Mouse (Mus musculus) fibroblast of lung, adult 2 months (primary cell): Measurements from ENCODE around the gene Ppp1r14c.
A peak's percentile ranks its signal among the peaks of the same experiment; 100 is the strongest.
"Not testable (repeated sequence)": the region's sequence is repeated elsewhere in the genome, so short reads cannot be mapped to it uniquely, and the experiment has no call there.

Experiments used
- DNase-seq: peaks from one replicate; pipeline ENCODE4 v3.0.0-alpha.2; 2011; ENCODE audit warnings: low read depth

Gene Ppp1r14c

GRCm38 (mm10) chr10:3476611-3477010, 110.8 kb downstream of the Ppp1r14c start:
- DNase-seq = peak; percentile 31

DNA sequence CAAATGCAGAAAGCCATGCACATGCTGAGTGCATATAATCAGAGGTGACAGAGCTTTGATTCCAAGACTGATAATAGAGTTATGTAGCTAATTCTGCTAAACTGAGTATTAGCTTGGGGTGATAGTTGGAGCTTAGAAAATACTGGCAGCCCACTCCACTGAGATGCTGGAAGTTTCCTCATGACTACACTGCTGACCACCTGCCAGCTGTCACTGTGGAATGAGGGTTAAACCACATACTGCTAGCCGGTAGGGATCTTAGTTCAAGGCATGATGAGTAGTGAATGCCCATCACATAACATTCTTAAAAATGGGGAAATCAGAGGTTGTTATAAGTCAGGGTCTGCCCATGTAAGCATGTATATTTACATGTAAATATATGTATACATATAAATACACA, 113.9 kb downstream of the Ppp1r14c start:
- DNase-seq = no peak

- DNase-seq = no peak
Measured at GRCm38 (mm10) chr10:3490052-3490451, 124.2 kb downstream of the Ppp1r14c start.

GRCm38 (mm10) chr10:3496791-3497190, 130.9 kb downstream of the Ppp1r14c start:
- no peak for DNase-seq

GRCm38 (mm10) chr10:3500846-3501245, 135.0 kb downstream of the Ppp1r14c start:
- DNase-seq = not testable (repeated sequence)

- DNase-seq = no peak
Measured at GRCm38 (mm10) chr10:3507484-3508221, 141.8 kb downstream of the Ppp1r14c start.

- DNase-seq = no peak
Measured at GRCm38 (mm10) chr10:3508222-3508588, 142.3 kb downstream of the Ppp1r14c start.

DNA sequence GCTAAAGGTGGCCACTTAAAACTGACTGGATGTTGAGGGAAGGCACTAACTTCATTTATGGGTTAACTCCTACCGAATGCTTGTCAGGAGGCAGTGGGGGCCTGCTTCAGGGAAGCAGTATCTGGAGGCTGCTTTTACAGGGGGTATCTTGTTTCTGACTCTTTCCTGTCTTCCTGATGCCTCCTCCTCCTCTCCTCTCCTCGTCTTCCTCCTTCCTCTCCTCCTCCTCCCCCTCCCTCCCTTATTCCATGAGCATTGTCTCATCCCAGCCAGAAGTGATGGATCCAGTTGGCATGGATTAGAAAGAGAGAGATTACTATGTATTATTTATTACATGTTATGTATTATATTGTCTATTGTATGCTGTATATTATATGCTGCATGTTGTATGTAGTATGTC, 142.9 kb downstream of the Ppp1r14c start:
- no peak for DNase-seq

DNA sequence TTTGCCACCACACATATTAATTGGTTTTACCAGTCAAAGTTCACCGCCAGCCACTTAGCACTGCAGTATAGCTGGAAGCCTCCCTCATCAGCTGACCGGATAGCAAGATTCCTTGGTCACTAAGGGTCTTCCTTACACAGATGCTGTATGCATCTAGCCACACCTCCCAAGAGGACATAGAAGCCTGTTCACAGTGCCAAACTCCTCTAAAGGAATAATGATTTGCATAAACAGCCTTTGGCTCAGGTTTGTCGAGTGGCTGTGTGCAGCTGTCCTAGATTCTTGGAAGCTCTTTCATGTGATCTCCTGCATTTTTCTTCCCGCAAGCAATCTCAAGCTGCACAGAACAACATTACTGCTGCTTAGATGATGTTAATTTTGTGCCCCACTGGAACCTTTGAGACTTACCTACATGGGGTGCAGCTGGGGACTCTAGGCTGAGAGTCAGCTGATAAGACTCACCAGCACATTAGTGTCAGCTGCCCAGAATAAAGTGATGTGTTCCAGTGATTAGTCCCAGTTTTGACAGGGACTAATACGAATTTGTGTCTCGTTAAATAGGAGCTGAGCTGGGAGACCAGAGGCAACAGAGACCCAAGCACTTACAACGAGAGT, 143.9 kb downstream of the Ppp1r14c start:
- no peak for DNase-seq

DNA sequence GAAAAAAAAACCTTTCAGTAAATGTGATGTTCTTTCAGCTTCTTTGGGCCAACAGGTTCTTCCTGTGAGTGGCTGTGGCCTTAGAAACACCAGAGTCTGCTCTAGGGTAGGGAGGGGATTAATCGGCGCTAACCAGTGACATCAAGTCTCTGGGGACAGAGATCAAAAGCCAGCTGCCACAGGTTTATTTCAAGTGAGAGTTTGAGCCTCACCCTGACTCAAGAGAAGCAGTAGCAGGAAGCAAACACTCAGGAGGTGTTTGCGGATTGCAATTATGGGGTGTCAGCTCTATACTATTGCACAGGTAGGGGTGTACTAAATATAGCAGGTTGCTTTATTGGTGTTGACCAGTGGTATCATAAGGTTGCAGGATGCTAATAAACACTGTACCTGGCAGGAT, 144.6 kb downstream of the Ppp1r14c start:
- no peak for DNase-seq

GRCm38 (mm10) chr10:3511401-3511800, 145.5 kb downstream of the Ppp1r14c start:
- DNase-seq = no peak

DNA sequence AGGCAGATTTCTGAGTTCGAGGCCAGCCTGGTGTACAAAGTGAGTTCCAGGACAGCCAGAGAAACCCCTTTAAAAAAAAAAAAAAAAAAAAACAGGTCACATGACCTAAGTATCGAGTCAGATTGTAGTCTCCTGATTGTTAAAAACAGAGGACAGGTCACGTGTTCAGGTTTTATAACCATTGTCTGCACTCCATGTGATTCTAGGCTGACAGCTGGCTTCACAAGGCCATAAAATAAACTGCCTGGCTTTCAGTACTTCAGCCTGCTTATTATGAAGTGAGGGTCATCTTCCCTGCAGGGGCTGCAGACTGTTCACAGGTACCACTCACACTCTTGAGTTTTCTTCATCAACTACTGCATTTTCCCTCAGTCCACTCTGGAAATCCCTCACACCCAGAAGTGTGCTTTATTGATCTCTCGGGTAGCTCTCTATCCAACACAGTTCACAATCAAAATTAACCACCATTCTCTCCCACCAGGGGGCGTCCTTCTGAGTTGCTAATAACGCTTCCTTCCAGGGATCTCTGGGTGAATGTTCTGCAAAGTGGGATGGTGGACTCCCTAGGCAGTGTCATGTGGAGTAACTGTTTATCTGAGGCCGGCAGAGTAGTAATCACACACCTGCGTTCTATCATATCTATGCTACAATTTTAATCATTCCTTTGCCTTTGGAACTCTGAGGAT, 146.9 kb downstream of the Ppp1r14c start:
- no peak for DNase-seq

GRCm38 (mm10) chr10:3513947-3514346, 148.1 kb downstream of the Ppp1r14c start:
- DNase-seq = no peak
